Mouse (Mus musculus) G1E (cell line): Measurements from ENCODE around the gene Rps2. TPM values are rescaled to one million over a fixed set of nuclear protein-coding genes. Genes with fewer than 3 reads are reported as not detected.

Source experiments
- ATAC-seq: 2 replicates; pipeline ENCODE4 v1.8.0; 2016; ENCODE audit warnings: mild to moderate bottlenecking; ENCODE audit not compliant: insufficient number of reproducible peaks, poor library complexity, low FRiP score, severe bottlenecking; ENCODE audit errors: extremely low read depth
- DNase-seq: peaks from one replicate; pipeline ENCODE4 v3.0.0; 2012; ENCODE audit warnings: low spot score
- H3K27me3 ChIP-seq: 2 replicates; pipeline ENCODE4 v1.6.1; 2012; ENCODE audit warnings: mild to moderate bottlenecking, low read length, inconsistent platforms; ENCODE audit not compliant: insufficient read depth
- H3K36me3 ChIP-seq: replicated peaks from 2 replicates; pipeline ENCODE3; 2012; ENCODE audit warnings: mild to moderate bottlenecking, inconsistent platforms
- H3K4me1 ChIP-seq: 2 replicates; pipeline ENCODE4 v1.6.1; 2012; ENCODE audit warnings: low read depth, low read length, inconsistent platforms, mixed read lengths; ENCODE audit not compliant: insufficient read depth
- H3K4me3 ChIP-seq: 2 replicates; pipeline ENCODE4 v1.5.1; 2012; ENCODE audit warnings: low read depth, mild to moderate bottlenecking, inconsistent platforms, low read length, moderate library complexity, mixed read lengths
- H3K9me3 ChIP-seq: replicated peaks from 2 replicates; pipeline ENCODE4 v1.6.1; 2012; ENCODE audit warnings: inconsistent platforms
- CTCF ChIP-seq: IDR thresholded peaks from 2 replicates; pipeline ENCODE4 v1.5.1; 2012; ENCODE audit warnings: low read depth, low read length, inconsistent platforms, mixed read lengths
- GATA1 ChIP-seq: IDR thresholded peaks from 2 replicates; pipeline ENCODE4 v1.6.1; 2012; ENCODE audit warnings: borderline replicate concordance, low read length, inconsistent platforms, mixed read lengths
- GATA2 ChIP-seq: IDR thresholded peaks from 2 replicates; pipeline ENCODE4 v1.6.1; 2012; ENCODE audit warnings: low read depth, low read length, inconsistent platforms, borderline replicate concordance
- POLR2AphosphoS5 ChIP-seq: IDR thresholded peaks from 2 replicates; pipeline ENCODE4 v1.6.1; 2012; ENCODE audit warnings: low read depth, low read length, inconsistent platforms; ENCODE audit not compliant: insufficient replicate concordance
- TAL1 ChIP-seq: conservative IDR thresholded peaks from 2 replicates; pipeline ENCODE4 v1.6.1; 2012; ENCODE audit warnings: low read depth, low read length, inconsistent platforms, mixed read lengths
- polyA plus RNA-seq: library from polyadenylated mRNA; stranded (reverse); fragments of >175 nt; gene quantifications from 2 replicates; pipeline ENCODE4 v1.2.3, GENCODE M21; 2012
- total RNA-seq, 2 experiments: library from RNA; stranded (forward) in 1 of 2; stranded (reverse) in 1 of 2; fragments of 200-1000 nt in 1 of 2; fragments of >200 nt in 1 of 2; fragmentation: Nextera tagmentation in 1 of 2; gene quantifications; 2 replicates each; pipeline ENCODE4 v1.2.3; 2014 to 2017

Rps2 gene
- total and polyA plus RNA-seq, 3 experiments = 950 to 3,970 (median 3,723) TPM

DNA sequence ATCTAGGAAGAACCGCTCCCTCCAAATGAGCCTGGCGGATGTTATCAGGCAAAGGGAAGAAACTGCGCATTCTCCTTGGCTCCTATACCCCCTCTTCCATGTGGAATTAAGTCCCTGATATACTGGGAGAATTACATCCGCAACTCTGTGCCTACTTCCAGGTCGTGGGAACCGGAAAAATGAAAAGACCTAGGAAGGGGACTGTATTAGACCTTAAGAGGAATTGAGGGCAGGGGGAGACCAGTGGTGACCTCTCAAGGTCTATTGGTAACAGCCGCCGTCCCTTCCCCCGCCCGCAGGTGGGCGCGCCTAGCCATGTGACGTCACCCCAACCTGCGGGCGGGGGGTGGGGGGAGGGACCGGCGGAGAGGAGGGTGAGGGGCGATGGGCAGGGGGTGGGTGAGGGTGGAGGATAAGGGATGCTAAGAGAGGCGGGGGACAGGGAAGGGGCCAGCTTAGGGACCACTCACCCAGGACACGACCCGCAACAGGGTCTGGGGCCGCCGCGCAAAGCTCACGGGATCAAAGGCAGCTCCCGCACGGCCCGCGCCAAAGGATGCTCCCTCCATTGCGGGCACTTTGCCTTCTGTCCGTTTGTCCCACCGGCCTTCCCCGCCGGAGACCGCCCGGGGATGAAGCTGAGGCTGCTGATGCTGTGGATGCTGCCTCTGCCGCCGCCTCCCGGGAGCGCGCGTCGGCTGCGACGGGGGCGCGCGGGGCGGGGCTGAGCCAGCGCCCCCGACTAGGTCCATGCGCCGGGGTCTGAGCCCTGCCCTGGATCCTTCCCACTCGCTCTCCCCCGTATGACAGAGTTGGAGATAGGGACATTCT is 28.4 kb upstream of the Rps2 start, which contains the start of gene Syngr3:
Gene Syngr3, minus strand, starts transcription at position 705 of the 831 bp plus-strand sequence.
- ATAC-seq = no peak
- Histone ChIP-seq H3K4me1 (peaks cover 57% of the 10 kb centered on the region), H3K27me3 (peaks cover 30% of the 10 kb centered on the region), H3K4me3 (peak within 1 kb of the TSS; percentile 56; the same call in 1 of the 2 replicates), H3K36me3 (peaks cover 23% of the 10 kb centered on the region), H3K9me3 (no peaks in the 10 kb centered on the region)
- TF ChIP-seq GATA1 (no peak), GATA2 (no peak), CTCF (no peak), POLR2AphosphoS5 (no peak), TAL1 (no peak)
- DNase-seq = no peak

DNA sequence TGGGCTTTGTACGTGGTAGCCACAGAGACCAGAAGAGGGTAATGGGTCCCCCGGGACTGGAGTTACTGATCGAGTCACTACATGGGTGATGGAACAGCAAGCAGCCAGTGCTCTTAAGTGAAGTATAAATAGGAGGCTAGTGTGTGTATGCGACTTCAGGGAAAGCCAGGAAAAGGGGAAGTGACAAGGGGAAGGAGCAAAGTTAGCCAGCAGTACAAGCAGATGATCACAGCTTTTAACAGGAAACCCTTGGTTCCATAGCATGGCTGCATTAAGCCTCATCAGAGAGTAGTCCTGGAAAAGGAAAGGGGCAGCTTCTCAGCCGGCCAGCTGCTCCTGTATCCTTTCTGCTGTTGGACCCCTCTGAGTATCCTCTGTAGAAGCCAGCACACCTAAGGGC is 25.5 kb upstream of the Rps2 start:
- Histone ChIP-seq H3K4me3 (no peak overlapping the region), H3K36me3 (peaks cover 26% of the 10 kb centered on the region), H3K9me3 (no peaks in the 10 kb centered on the region), H3K27me3 (peaks cover 29% of the 10 kb centered on the region), H3K4me1 (peaks cover 62% of the 10 kb centered on the region)
- TF ChIP-seq POLR2AphosphoS5 (no peak), TAL1 (no peak), CTCF (no peak), GATA2 (no peak), GATA1 (no peak)
- DNase-seq = no peak
- no peak for ATAC-seq

DNA sequence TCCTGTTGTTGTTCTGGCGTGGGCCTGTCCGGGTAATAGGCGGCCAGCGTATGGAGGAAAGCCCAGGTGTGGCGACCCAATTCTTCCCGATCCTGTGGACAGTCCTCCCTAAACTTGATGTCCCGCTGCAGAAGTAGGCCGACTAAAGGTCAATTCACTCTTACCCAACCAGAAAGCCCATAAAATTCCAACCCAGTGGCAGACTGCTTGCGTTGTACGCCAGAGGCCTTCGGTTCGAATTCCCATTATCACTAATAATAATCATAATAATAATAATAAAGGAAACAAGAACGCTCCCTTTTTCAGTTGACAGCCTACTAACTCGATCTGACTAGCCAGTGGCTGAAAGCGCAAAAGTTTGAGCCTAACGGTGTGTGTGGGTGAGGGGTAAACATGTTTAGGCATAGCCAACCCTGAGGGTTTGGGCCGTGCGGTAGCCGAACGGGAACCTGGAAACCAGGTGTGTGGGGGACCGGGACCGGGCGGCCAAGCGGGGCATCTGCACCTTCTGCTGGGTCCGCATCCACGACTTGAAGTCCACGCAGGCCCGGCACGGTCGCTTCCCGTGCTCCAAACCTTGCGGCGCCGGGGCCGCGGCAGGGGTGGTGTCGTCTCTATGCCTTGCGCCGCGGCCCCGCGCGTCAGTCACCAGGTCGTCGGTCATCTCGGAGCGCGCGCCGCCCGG is 22.4 kb upstream of the Rps2 start:
- Histone ChIP-seq H3K36me3 (peaks cover 49% of the 10 kb centered on the region), H3K9me3 (no peaks in the 10 kb centered on the region), H3K4me1 (peaks cover 49% of the 10 kb centered on the region), H3K4me3 (peak overlapping the region; percentile 79), H3K27me3 (peaks cover 2% of the 10 kb centered on the region; the same call in 1 of the 2 replicates)
- DNase-seq = no peak
- no peak for TF ChIP-seq TAL1
- no peak for TF ChIP-seq GATA2
- no peak for TF ChIP-seq GATA1
- TF ChIP-seq POLR2AphosphoS5 = no peak
- TF ChIP-seq CTCF = no peak
- no peak for ATAC-seq

DNA sequence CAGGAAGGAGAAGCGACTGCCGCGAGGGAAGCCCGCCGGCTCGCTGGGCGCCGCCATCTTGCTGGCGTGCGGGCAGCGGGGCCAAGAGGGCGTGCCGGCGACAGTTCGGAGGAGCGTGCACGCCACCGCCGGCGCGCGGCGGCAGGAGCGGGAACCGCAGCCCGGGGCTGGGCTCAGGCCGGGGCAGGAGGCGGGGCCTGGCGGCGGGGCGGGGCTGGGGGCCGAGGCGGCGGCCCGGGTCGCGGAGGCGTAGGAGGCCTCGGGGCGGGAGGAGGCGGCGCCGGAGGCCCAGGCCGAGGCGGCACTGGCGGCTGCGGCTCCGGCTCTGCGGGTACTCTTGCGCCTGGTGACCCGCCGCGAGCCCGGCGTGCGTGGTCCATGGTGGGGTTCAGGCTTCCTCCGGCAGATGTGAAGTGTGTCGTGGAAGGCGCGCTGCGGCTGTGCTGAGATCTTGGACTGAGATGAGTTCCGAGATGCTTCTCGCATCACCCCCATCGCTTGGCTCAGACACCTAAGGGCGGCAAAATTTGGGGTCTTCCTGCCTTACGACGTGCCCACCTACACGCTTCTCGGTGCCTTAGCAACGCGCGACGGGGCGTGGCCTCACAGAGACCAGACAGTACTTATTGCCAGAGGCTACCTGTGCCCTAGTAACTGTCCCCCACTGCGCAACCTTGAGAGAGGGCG is 21.8 kb upstream of the Rps2 start, which contains the start of the genes Gfer and Noxo1:
Gene Gfer, minus strand, starts transcription at position 146 of the 687 bp plus-strand sequence.
Gene Noxo1, plus strand, starts transcription at position 224 of the 687 bp plus-strand sequence.
- Histone ChIP-seq H3K4me1 (peaks cover 49% of the 10 kb centered on the region), H3K4me3 (peak within 1 kb of the TSS; percentile 79), H3K9me3 (no peaks in the 10 kb centered on the region), H3K36me3 (peaks cover 56% of the 10 kb centered on the region), H3K27me3 (no peaks in the 10 kb centered on the region; the same call in 1 of the 2 replicates)
- ATAC-seq = peak; percentile 38
- DNase-seq = peak; percentile 94
- TF ChIP-seq POLR2AphosphoS5 (no peak), TAL1 (no peak), CTCF (no peak), GATA1 (no peak), GATA2 (no peak)

DNA sequence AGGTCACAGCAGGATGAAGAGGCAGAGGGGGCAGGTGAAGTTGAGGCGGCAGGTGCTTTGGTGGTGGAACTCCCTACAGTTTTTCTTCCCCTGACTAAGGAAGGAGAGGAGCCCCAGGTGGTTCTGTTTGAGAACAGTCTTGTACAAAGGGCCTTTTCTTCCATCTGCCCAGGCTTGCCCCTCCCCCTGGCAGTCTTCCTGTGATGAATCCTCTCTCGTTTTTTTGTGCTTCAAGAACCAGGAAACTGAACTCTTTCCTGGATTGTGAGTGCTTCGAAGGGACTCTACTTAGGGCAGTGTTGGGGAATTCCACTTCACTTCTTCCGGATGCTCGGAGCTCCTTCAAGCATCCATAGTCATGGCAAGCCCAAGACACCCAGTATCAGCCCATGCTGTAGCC is 19.9 kb upstream of the Rps2 start:
- no peaks in the 10 kb centered on the region; the same call in 1 of the 2 replicates for H3K27me3 ChIP-seq
- no peak for ATAC-seq
- H3K4me1 ChIP-seq = peaks cover 39% of the 10 kb centered on the region
- no peak overlapping the region for H3K4me3 ChIP-seq
- TF ChIP-seq TAL1 = no peak
- TF ChIP-seq POLR2AphosphoS5 = no peak
- TF ChIP-seq GATA1 = no peak
- no peak for TF ChIP-seq CTCF
- no peak for TF ChIP-seq GATA2
- H3K36me3 ChIP-seq = peaks cover 62% of the 10 kb centered on the region
- H3K9me3 ChIP-seq = no peaks in the 10 kb centered on the region
- DNase-seq = no peak
